Mouse (Mus musculus) skeletal muscle tissue, postnatal 0 days (tissue): ENCODE data around the gene Tdpoz1. TPM values are rescaled to one million over a fixed set of nuclear protein-coding genes. Genes with fewer than 3 reads are reported as not detected.

Source experiments
- polyA plus RNA-seq: library from polyadenylated mRNA; unstranded; fragments of >200 nt; fragmentation: Nextera tagmentation; extraction: Ambion mirVana; gene quantifications from 2 replicates; pipeline ENCODE4 v1.2.1, GENCODE M21; 2015

Gene Tdpoz1
- not detected in 2 replicates for polyA plus RNA-seq

DNA sequence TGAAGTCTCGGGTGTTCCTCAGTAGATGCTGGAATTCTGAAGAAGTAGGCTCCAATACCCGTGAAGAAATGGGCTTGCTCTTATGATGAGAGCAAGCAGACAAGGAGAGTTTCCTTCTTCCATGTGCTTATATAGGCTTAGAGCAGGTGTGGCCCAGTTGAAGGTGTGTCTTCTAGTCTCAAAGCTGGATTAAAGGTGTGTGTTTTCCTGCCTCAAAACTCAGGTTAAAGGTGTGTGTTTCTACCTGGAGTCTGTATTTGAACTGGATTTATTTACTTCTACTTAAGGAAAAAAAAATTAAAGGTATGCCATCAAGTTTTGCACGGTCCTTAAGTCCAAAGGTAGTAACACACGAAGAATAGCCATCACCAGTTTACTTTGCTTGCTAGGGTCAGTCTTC lies at the start of gene Tdpoz1:
Tdpoz1 (minus strand) TSS at position 101 of the 400 bp plus-strand sequence.

DNA sequence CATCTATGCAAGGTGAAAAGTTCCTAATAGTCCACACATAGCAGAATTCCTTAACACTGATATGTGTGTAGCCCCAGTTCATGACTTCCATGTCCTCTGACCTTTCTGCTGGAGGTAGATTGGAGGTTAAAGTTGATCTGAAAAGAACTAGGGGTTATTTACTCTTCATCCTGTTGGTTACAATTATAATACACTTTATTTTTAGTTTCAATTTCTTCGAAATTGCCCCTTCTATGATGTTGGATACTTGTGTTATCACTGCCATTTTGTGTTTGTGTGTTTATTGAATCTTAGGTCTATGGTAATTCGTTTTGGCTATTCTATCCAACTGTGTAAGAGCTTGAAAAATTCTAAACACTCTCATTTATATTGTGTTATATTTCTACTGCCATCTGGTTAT lies 16.9 kb upstream of the Tdpoz1 start, which contains the start of gene Gm37596:
Gm37596 (minus strand) TSS at position 101 of the 400 bp plus-strand sequence.

DNA sequence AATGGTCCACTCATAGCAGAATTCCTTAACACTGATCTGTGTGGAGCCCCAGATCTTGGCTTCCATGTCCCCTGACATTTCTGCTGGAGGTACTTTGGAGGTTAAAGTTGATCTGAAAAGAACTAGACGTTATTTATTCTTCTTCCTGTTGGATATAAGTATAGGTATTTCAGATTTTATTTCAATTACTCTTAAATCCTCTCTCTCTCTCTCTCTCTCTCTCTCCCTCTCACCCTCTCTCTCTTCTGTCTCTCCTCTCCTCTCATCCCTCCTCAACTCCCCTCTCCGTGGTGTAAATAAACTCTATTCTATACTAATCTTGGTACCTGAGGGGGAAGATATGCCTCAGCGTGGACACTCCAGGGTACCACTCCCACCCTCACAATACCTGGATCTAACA lies 23.5 kb downstream of the Tdpoz1 start, which contains the start of gene Tdpoz2:
Tdpoz2 (minus strand) TSS at position 101 of the 400 bp plus-strand sequence.

Other genes starting within 250 kb of the Tdpoz1 start
- gene Tchh, start 234.0 kb downstream of the Tdpoz1 start, polyA plus RNA-seq: 0.41 and 0.46 TPM in 2 replicates
- not detected in 2 replicates for gene Tchhl1, start 207.6 kb downstream of the Tdpoz1 start, polyA plus RNA-seq
- gene S100a11, start 155.8 kb downstream of the Tdpoz1 start, polyA plus RNA-seq: 613 and 861 TPM in 2 replicates
- 344 and 510 TPM in 2 replicates for gene S100a10, start 121.2 kb downstream of the Tdpoz1 start, polyA plus RNA-seq
- gene Tdpoz2, start 23.6 kb downstream of the Tdpoz1 start, polyA plus RNA-seq: not detected in 2 replicates
- not detected in 2 replicates for gene Gm37596, start 16.8 kb upstream of the Tdpoz1 start, polyA plus RNA-seq
- gene Gm5773, start 96.7 kb upstream of the Tdpoz1 start, polyA plus RNA-seq: not detected in 2 replicates
- gene Tdpoz4, start 120.1 kb upstream of the Tdpoz1 start, polyA plus RNA-seq: not detected in 2 replicates
- gene Tdpoz3, start 149.7 kb upstream of the Tdpoz1 start, polyA plus RNA-seq: not detected in 2 replicates